7 mouse cellular contexts compared by ENCODE assay signal in genomic region chrX:94366670-94367241, GRCm38 (mm10). TPM values are rescaled to one million over a fixed set of nuclear protein-coding genes. Genes with fewer than 3 reads are reported as not detected.
DNase-seq lines count a peak whose midpoint lies in the region; ATAC-seq lines count a peak whose summit lies in the region.

Gene Fam90a1b (minus strand): TSS chrX:94366777.
Gene Apoo (plus strand): TSS chrX:94367117.

- intact Hi-C loops in gastrocnemius, postnatal 36 days (cut with DNase I), result no loop called here
- intact Hi-C loops in left cerebral cortex, postnatal 25 days (cut with DNase I), result loop anchor here (1.0 to 5.0 kb wide), 4 partner anchors 77 to 176 kb away; partner anchors contain the start of genes Eif2s3x, Klhl15 and Maged1

- H3K4me2 ChIP-seq in intestine, embryonic 15.5 days (replicated peaks), result peak within 1 kb of the TSS; percentile 48

- 14% methylated on average over 46 of the region's 46 CpGs for WGBS in intestine, embryonic 15.5 days
- 21% methylated on average over 44 of the region's 46 CpGs for WGBS in midbrain, embryonic 10.5 days

- no peaks in the 10 kb centered on the region for H3K4me1 ChIP-seq in intestine, embryonic 15.5 days (replicated peaks)
- 0 out of 2 replicates have a peak, but pooled peaks cover 6% of the 10 kb centered on the region for H3K4me1 ChIP-seq in midbrain, embryonic 10.5 days

- H3K4me3 ChIP-seq in intestine, embryonic 15.5 days (replicated peaks), result peak within 1 kb of the TSS; percentile 55
- H3K4me3 ChIP-seq in midbrain, embryonic 10.5 days, result peak within 1 kb of the TSS; percentile 68

- ATAC-seq in intestine, embryonic 15.5 days, result peak; percentile 99

- DNase-seq in adrenal gland, adult 2 months, result peak; percentile 98
- peak; percentile 91 for DNase-seq in embryo, embryonic 11.5 days (ENCODE audit: low read depth, low spot score)
- DNase-seq in gastrocnemius, postnatal 36 days, result peak; percentile 93
- DNase-seq in left cerebral cortex, postnatal 25 days (ENCODE audit: low spot score in 2 of 2), result peak; percentile 95 to 98
- DNase-seq in midbrain, embryonic 10.5 days (ENCODE audit: low spot score), result peak; percentile 95
- DNase-seq in right cerebral cortex, postnatal 4 days, result peak; percentile 92

- H3K36me3 ChIP-seq in intestine, embryonic 15.5 days, result no peaks in the 10 kb centered on the region
- no peaks in the 10 kb centered on the region for H3K36me3 ChIP-seq in midbrain, embryonic 10.5 days

- peaks cover 27% of the 10 kb centered on the region for H3K27me3 ChIP-seq in intestine, embryonic 15.5 days (replicated peaks)
- H3K27me3 ChIP-seq in midbrain, embryonic 10.5 days (ENCODE audit: low read depth, poor library complexity, severe bottlenecking), result peaks cover 97% of the 10 kb centered on the region

- H3K27ac ChIP-seq in intestine, embryonic 15.5 days, result peak within 1 kb of the TSS; percentile 36; the same call in 1 of the 2 replicates
- peak within 1 kb of the TSS; percentile 83 for H3K27ac ChIP-seq in midbrain, embryonic 10.5 days (replicated peaks)

- peak within 1 kb of the TSS; percentile 56 for H3K9ac ChIP-seq in intestine, embryonic 15.5 days

- no peaks in the 10 kb centered on the region for H3K9me3 ChIP-seq in intestine, embryonic 15.5 days
- H3K9me3 ChIP-seq in midbrain, embryonic 10.5 days (replicated peaks), result peaks cover 4% of the 10 kb centered on the region; the same call in 1 of the 2 replicates

RNA-seq across cellular contexts. Expression of gene Fam90a1b, which starts in this region (rescaled TPM):
- total RNA-seq in adrenal gland, adult 2 months (2021), result not detected
- polyA plus RNA-seq in adrenal gland, adult 2 months (2012; rRNA removed), result not detected in 2 replicates
- not detected for total RNA-seq in gastrocnemius, postnatal 36 days (2021)
- not detected in 2 replicates for polyA plus RNA-seq in intestine, embryonic 15.5 days (2015; fragmentation: Nextera tagmentation; extraction: Ambion mirVana)
- total RNA-seq in left cerebral cortex, postnatal 25 days (2021), result not detected
- polyA plus RNA-seq in midbrain, embryonic 10.5 days (2016; fragmentation: Nextera tagmentation; extraction: Ambion mirVana), result 0.12 and 0.20 TPM in 2 replicates

RNA-seq across cellular contexts. Expression of gene Apoo, which starts in this region (rescaled TPM):
- total RNA-seq in adrenal gland, adult 2 months (2021), result 10 to 100 TPM; 63.3 to 93.3 TPM
- 3.5 and 6.7 TPM in 2 replicates for polyA plus RNA-seq in adrenal gland, adult 2 months (2012; rRNA removed)
- 100 to 1,000 TPM; 182 to 183 TPM for total RNA-seq in gastrocnemius, postnatal 36 days (2021)
- polyA plus RNA-seq in intestine, embryonic 15.5 days (2015; fragmentation: Nextera tagmentation; extraction: Ambion mirVana), result 98.5 and 113 TPM in 2 replicates
- total RNA-seq in left cerebral cortex, postnatal 25 days (2021), result 10 to 100 TPM; 71.5 to 84.3 TPM
- polyA plus RNA-seq in midbrain, embryonic 10.5 days (2016; fragmentation: Nextera tagmentation; extraction: Ambion mirVana), result 109 and 112 TPM in 2 replicates

Comparison
In these comparisons a context has a peak if more than half of its experiments do, and no peak if none do; other contexts are left out.
1. Peak in every context shown above with its lines: DNase-seq, ATAC-seq, H3K4me3 ChIP-seq and H3K27ac ChIP-seq.
2. RNA of gene Apoo (polyA plus RNA-seq): 98.5 to 113 TPM in intestine, embryonic 15.5 days and 109 to 112 TPM in midbrain, embryonic 10.5 days; 3.5 to 6.7 TPM in adrenal gland, adult 2 months; every median in the first group is over 10 times any median in the second.